Mouse (Mus musculus): ENCODE results near the gene Nasp. TPM values are rescaled to one million over a fixed set of nuclear protein-coding genes. Genes with fewer than 3 reads are reported as not detected.
"Not testable (repeated sequence)": the region's sequence is repeated elsewhere in the genome, so short reads cannot be mapped to it uniquely, and the experiment has no call there.

Gene Nasp
- total RNA-seq (2021): 100 to 1,000 TPM; 125 to 130 TPM

- intact Hi-C loops (cut with DNase I): loop anchor here (2.0 kb wide), 1 partner anchor 23 kb away; the partner anchor contains the start of gene Akr1a1
- DNase-seq: peak; percentile 67
These were observed at the start of gene Nasp for GRCm38 (mm10) chr4:116627722-116628662. Gene Nasp (minus strand): TSS chr4:116627941.

GRCm38 (mm10) chr4:116676027-116676426 is 48.3 kb upstream of the Nasp start:
- no peak for DNase-seq

GRCm38 (mm10) chr4:116674761-116675160 is 47.0 kb upstream of the Nasp start:
- DNase-seq; intact Hi-C loops (cut with DNase I): not testable (repeated sequence)

More at GRCm38 (mm10) chr4:116676027-116676426, 48.3 kb upstream of the Nasp start:
- intact Hi-C loops (cut with DNase I): no loop called here

- intact Hi-C loops (cut with DNase I): no loop called here
- DNase-seq: no peak
These were observed 45.0 kb upstream of the Nasp start for GRCm38 (mm10) chr4:116672785-116673184.

GRCm38 (mm10) chr4:116669291-116669690 is 41.5 kb upstream of the Nasp start:
- DNase-seq: peak; percentile 9
- intact Hi-C loops (cut with DNase I): no loop called here

- intact Hi-C loops (cut with DNase I): no loop called here
- DNase-seq: no peak
These were observed 40.4 kb upstream of the Nasp start for GRCm38 (mm10) chr4:116668145-116668544.

- no peak for DNase-seq
- intact Hi-C loops (cut with DNase I): no loop called here
These were observed 38.9 kb upstream of the Nasp start for GRCm38 (mm10) chr4:116666625-116667024.

- intact Hi-C loops (cut with DNase I): no loop called here
- DNase-seq: no peak
These were observed 34.3 kb upstream of the Nasp start for GRCm38 (mm10) chr4:116661998-116662397.

GRCm38 (mm10) chr4:116660829-116661228 is 33.1 kb upstream of the Nasp start:
- intact Hi-C loops (cut with DNase I): no loop called here

GRCm38 (mm10) chr4:116659916-116660315 is 32.2 kb upstream of the Nasp start:
- DNase-seq; intact Hi-C loops (cut with DNase I): not testable (repeated sequence)

More at GRCm38 (mm10) chr4:116660829-116661228, 33.1 kb upstream of the Nasp start:
- DNase-seq: no peak

- DNase-seq: no peak
- intact Hi-C loops (cut with DNase I): no loop called here
These were observed 31.7 kb upstream of the Nasp start for GRCm38 (mm10) chr4:116659474-116659873.

- intact Hi-C loops (cut with DNase I): no loop called here
- no peak for DNase-seq
These were observed 30.2 kb upstream of the Nasp start for GRCm38 (mm10) chr4:116657971-116658370.

GRCm38 (mm10) chr4:116655658-116656057 is 27.9 kb upstream of the Nasp start:
- DNase-seq: no peak
- intact Hi-C loops (cut with DNase I): no loop called here

- no peak for DNase-seq
- intact Hi-C loops (cut with DNase I): no loop called here
These were observed 27.4 kb upstream of the Nasp start for GRCm38 (mm10) chr4:116655100-116655499.

GRCm38 (mm10) chr4:116653228-116653627 is 25.5 kb upstream of the Nasp start:
- intact Hi-C loops (cut with DNase I): no loop called here
- no peak for DNase-seq

- intact Hi-C loops (cut with DNase I): loop anchor here (2.0 kb wide), 1 partner anchor 25 kb away; the partner anchor contains the start of gene Nasp
- DNase-seq: no peak
These were observed 24.0 kb upstream of the Nasp start for GRCm38 (mm10) chr4:116651797-116652135.

- DNase-seq: peak; percentile 94
- intact Hi-C loops (cut with DNase I): loop anchor here (2.0 kb wide), 1 partner anchor 24 kb away; the partner anchor contains the start of gene Nasp
These were observed 23.4 kb upstream of the Nasp start, which contains the start of gene Akr1a1 for GRCm38 (mm10) chr4:116650924-116651796. Gene Akr1a1 (minus strand): TSS chr4:116651680.

- intact Hi-C loops (cut with DNase I): loop anchor here (2.0 kb wide), 1 partner anchor 24 kb away; the partner anchor contains the start of gene Nasp
- no peak for DNase-seq
These were observed 22.6 kb upstream of the Nasp start for GRCm38 (mm10) chr4:116650365-116650764.

GRCm38 (mm10) chr4:116649411-116649810 is 21.7 kb upstream of the Nasp start:
- intact Hi-C loops (cut with DNase I): no loop called here
- no peak for DNase-seq

- intact Hi-C loops (cut with DNase I): no loop called here
- DNase-seq: no peak
These were observed 17.9 kb upstream of the Nasp start for GRCm38 (mm10) chr4:116645624-116646023.

GRCm38 (mm10) chr4:116644326-116644725 is 16.6 kb upstream of the Nasp start:
- intact Hi-C loops (cut with DNase I): no loop called here
- peak; percentile 5 for DNase-seq
